Mouse (Mus musculus) cerebellum, adult 11-12 months (tissue): ENCODE measurements around the gene Gpr173.
"Not testable (repeated sequence)": the region's sequence is repeated elsewhere in the genome, so short reads cannot be mapped to it uniquely, and the experiment has no call there.

Experiments used
- DNase-seq: peaks from one replicate; pipeline ENCODE4 v3.0.0; 2022

Gpr173 gene

DNA sequence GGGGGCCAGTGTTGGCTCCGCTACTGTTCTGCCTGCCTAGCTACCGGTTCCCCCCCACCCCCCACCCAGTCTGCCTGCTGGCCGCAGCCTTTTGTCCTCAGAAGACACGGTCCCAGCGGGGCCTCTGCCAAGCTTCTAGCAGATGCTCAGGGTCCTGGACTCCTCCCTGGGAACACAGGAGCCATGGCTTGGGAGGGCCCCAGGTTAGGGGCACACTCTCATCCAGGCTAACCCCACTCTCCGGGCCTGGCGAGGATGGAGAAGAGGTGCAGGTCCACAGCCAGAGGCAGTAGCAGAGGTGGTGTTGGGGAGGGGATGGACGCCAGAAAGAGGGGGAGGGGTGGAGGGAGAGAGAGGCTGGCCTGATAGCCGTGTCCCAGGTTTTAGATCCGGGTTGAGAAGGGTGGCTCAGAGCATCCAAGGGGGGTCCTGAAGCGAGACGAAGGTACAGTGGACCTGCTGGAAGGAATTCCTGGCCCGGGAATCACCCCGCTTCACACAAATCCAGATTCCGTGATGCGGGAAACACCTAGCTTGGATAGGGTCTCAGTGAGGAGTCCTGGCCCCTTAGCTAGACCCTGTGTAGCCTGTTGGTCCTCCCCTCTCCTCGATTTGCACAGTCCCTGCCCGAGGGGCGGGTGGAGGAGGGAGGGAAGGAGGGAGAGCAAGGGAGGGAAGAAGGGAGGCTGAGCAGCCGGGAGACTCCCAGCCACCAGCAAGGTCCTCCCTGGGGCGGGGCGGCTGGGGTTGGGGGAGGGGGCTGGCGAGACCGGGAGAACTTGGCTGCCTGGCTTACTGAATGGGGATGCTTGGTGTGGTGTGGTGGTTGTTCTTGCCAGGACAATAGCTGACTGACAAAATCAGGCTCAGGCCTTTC lies at the start of gene Gpr173:
Gene Gpr173 (minus strand): TSS at position 308 of the 877 bp plus-strand sequence.
- DNase-seq, result peak; percentile 83

DNA sequence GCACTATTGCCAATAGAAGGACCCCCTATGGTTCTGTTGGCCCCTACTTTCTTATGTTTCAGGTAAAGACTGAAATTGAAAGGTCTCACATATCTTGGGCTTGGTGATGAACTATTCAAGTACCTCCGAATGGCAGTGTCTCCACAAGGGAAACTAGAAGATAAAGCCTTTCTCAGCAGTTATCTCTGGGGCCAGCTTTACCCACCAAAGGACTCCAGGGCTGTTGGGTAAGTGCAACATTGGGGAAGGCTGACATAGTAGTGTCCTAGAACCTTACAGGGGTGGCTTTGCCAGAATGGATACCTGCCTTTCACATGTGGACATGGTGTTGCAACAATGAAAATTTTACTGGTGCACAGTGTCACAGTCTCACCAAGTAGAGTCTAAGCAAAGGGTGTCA lies 34.7 kb upstream of the Gpr173 start:
- DNase-seq, result no peak

DNA sequence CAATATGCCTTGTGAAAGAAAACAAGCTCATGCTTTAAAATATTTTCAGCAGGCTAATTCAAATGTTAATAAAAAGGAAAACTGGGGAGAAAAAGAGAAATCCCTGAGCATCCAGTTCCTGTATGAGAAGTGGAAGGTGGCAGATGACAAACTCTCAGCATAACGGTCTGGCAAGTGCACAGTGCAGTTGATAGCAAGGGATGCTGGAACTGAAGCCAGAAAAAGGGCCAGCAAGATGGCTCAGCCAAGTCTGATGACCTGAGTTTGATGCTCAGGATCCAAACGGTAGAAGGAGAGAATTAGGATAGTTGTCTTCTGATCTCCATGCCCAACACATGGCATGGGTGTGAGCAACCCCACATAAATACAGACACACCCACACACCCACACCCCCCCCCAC lies 31.6 kb upstream of the Gpr173 start:
- DNase-seq, result peak; percentile 26

DNA sequence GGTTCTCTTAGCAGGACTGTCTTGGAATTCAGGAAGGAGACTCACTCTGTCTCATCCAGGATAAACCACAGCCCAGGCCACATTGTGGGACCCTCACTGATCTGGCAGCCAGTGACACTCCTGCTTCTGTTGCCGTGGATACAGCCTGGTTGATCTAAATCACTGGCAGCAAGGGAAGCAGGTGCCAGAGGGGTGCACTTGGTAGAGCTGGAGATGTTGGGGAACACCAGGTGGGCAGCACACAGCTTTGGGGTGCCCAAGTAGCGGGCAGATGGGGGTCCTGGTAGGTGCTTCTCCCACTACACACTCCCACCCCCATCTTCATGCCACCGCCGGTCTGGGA lies 479 bp downstream of the Gpr173 start:
- no peak for DNase-seq

DNA sequence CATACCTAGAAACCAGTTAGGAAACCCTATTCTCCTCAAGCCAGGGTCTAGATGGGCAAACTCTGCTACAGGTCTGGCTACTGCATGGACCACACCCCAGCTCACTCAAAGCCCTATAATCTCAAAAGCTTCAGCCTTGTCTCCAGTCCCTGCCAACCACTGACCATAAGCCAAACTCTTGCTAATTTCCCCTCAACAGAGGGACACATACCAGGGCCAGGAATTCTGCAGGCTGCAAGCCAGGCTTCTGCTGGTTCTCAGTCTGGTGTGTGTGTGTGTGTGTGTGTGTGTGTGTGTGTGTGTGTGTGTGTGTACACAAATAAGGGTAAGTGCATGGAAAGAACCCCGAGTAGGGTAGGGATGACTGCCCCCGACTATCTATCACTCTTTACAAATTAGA lies 2.1 kb downstream of the Gpr173 start:
- DNase-seq, result peak; percentile 87

DNA sequence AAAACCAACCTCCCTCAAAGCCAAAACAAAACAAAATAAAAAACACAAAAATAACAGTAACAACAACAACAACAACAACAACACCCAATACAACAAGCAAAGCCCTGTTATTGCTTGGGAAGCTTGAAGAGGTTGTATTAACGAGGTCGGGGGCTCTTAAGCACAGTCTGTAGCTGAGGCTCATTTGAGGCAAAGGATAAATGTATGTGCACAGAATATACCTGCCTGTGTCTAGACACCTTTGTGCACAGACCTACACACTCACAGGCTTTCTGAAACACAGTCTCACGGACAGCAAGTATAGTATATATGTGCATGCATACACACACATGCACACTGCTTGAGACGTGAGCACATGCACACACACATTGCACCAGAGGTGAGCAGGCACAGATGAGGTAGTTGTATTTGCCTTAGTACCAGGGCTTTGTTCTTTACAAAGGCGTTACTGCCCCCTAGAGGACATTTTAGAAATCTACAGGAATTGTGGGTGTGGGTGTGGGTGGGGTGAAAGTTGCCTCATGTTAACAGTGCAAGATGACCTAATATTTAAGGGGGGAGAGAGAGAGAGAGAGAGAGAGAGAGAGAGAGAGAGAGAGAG lies 15.9 kb downstream of the Gpr173 start:
- no peak for DNase-seq

DNA sequence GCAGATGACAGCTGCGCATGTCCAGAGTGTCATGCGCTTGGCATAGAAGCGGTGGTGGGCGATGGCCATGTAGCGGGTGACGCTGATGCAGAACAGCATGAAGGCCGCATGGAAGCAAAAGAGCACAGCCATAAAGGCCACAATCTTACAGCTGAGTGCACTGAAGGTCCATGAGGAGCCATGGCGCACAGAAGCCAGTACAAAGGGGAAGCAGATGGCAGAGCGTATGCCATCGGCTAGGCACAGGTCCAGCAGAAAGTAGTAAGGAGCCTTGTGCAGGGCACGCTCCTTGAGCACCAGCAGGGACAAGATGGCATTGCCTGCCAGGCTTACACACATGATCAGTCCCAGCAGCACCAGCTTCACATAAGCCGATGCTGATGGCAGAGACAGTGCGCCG lies 21.5 kb downstream of the Gpr173 start:
- peak; percentile 82 for DNase-seq

DNA sequence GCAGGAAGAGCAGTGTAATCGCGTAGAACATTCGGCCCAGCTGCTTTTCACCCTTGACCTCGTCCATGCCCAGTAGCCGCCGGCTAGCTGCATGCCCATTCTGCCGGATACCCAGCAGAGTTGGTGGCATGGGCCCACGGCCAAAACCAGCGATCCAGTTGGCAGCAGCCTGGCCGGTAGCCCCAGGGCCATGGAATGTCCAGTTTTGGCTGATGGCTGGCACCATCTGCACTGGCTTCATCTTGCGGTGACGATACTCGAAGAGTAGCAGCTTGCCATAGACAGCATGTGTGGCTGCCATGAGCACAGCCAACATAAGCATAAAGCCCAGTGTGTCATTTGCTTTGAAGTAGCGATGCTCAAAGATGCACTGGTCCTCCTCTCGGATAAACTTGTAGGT lies 21.9 kb downstream of the Gpr173 start:
- DNase-seq, result peak; percentile 78

DNA sequence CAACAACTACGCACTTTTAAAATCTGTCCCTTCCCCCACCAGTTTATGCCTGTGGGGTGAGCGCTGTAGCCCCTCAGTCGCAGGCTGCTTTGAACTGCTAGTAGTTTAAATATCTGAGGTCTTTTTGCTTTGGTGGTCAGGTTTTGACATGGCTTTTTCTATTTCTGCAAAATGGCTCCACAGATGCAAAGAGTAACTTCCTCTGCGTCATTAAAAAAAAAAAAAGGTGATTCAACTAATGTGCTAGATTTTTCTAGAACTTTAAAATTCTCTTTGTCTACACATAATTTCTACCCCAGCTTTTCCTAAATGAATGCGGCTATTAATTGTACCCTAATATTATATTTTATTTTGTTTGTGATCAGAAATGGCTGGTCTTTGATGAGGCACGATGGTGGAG lies 25.6 kb downstream of the Gpr173 start:
- DNase-seq, result no peak

DNA sequence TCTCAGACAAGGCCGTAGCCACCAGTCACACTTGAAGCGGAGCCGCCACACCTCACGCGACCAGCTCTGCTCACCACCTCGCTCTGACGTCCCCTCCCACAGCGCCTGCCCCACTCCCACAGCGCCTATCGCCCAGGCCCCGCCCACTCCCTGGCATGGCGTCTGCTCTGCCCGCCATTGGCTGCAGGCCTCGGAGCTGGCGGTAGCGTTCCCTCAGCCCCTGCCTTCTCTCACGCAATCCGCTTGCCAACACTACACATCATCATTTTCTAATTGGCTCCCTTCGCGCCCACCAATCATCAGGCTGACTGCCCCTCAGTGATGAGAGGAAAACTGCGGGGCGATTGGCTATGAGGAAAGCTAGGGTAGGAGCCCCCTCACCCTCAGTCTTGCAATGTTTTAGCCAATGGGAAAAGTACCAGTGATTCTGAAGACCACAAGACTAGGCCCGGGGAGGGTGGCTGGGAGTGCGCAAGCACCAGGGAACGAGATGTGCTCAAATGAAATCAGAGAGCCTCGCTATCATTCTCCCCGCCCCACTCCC lies 26.1 kb downstream of the Gpr173 start, which contains the start of gene Tspyl2:
Gene Tspyl2 (minus strand): TSS at position 68 of the 544 bp plus-strand sequence.
- DNase-seq, result peak; percentile 98

DNA sequence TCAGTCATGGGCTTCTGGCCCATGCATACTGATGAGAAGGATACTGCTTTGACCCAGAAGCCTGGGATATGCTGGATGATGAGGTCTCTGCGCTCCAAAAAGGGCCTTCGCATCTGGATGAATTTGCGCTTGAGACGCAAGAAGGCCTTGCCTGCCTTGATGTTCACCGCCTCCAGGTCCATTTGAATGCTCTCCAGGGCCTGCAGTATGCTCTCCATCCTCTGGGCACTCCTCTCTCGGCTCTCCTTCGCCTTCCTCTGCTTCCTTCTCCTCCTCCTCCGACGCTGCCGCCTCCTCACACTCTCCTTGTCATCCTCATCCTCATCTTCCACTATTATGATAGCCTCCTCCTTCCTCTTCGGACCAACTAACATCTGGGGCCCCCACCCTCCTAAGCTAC lies 27.0 kb downstream of the Gpr173 start:
- DNase-seq, result peak; percentile 50

DNA sequence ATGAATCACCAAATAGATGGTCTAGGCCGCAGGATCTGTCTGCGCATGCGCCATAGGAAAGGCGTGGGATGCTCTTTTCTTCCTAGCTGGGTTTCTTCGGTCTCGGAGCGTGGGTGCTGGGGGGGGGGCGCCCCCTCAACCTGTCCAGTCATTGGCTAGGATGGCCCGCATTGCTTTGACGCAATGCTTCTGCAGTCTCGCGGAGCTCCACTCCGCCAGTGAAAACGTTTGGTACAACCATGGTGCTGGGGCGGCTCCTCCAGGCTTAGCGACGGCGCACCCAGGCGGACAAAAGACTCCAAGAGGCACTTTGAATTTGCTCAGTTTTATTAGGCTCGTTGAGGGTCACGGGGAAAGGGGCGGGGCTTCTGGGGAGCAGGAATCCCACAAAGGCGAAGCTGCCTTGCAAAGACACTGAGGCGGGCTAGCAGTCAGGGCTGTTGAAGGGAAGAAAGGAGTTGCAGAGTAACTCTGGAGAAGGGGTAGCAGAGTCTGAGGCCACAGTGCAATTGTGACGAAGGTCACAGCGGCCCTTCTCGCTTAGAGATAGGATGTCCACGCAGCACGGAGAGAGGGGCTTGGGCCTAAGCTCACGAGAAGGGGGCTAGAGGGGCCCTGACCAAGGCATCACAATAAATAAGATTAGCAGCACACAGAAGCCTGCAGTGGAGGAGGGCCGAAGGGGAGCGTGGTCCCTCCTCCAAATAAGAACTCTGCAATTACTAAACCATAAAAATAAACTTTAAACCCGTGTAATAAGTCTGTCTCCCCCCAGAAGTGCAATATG lies 31.8 kb downstream of the Gpr173 start:
- DNase-seq, result peak; percentile 95

DNA sequence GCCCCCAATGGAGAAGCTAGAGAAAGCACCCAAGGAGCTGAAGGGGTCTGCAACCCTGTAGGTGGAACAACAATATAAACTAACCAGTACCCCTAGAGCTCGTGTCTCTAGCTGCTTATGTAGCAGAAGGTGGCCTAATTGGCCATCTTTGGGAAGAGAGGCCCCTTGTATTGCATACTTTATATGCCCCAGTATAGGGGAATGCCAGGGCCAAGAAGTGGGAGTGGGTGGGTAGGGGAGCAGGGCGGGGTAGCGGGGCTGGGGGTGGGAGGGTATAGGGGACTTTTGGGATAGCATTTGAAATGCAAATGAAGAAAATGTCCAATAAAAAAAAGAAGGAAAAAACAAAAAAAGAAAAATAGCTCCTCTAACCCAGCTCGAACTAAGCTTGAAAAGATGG lies 32.4 kb downstream of the Gpr173 start:
- DNase-seq, result not testable (repeated sequence)

DNA sequence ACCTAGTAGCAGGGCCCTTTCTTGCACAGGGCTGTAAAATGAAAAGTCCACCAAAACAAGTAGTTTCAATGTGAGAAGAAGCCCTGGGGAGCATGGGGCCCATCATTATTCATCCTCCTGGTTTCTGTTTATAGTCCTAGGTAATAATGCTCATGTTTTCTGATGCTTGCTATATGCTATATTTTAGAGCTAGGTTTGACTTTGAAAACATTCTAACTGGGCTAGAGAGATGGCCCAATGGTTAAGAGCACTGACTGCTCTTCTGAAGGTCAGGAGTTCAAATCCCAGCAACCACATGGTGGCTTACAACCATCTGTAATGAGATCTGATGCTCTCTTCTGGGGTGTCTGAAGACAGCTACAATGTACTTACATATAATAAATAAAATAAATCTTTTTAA lies 39.1 kb downstream of the Gpr173 start:
- DNase-seq, result not testable (repeated sequence)

DNA sequence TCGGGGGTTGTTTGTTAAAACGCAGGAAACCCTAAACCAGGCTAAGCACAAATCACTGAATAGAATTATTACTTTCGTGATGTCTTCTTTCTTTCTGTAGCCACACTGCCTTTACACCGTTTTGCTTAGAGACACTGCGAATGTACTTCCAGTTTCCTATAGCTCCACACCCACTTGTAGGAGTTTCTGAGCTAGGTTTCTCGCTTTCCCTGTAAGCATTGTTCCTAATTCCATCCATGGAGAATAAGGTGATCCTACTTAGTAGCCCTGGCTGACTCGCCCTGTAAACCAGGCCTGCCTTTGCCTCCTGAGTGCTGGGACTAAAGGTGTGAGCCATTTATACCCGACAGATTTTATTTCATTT lies 40.8 kb downstream of the Gpr173 start:
- no peak for DNase-seq

DNA sequence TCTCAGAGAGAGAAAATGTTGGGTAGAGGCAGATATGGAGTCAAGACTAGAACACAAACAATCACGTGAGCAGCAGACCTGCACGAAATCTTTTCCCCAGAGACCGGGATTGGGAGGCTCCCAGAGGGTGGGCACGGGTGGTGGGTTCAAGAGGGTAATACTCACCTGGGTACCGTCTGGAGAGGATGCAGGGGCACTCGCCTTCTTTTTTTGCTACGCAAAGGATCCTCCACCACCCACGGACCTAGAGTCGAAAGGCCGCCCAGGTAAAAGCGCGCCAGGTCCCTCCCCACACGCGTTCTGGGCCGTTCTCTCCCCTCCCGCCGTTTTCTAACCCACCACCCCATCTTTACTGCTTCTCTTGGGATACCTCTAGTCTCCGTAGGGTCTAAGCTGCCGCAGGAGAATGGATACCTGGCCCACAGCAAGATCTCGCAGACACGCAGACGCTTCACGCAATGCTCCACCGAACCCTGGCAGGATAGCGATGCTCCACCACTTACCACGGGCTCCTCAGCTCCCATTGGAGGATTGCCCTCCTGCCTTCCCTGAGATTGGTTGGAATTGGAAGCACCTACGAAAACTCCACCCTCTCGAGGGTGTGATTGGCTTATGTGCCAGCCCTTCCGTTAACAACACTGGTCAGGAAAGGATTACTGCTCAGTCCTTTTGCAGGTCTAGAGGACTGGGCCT lies 41.4 kb downstream of the Gpr173 start, which contains the start of gene Kantr:
Gene Kantr (minus strand): TSS at position 500 of the 693 bp plus-strand sequence.
- peak; percentile 88 for DNase-seq

DNA sequence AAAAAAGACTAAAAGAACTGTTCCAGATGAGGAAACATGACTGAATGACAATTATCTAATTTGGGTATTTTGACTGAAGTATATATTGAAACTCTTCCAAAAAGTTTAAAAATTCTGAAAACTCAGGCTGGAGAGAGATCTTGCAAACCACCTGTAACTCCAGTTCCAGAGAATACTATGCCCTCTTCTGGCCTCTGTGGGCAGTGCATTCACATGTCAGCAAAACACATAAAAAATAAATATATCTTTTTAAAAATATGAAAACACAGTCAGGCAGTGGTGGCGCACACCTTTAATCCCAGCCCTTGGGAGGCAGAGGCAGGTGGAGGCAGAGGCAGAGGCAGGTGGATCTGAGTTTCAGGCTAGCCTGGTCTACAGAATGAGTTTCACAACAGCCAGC lies 44.9 kb downstream of the Gpr173 start:
- no peak for DNase-seq

DNA sequence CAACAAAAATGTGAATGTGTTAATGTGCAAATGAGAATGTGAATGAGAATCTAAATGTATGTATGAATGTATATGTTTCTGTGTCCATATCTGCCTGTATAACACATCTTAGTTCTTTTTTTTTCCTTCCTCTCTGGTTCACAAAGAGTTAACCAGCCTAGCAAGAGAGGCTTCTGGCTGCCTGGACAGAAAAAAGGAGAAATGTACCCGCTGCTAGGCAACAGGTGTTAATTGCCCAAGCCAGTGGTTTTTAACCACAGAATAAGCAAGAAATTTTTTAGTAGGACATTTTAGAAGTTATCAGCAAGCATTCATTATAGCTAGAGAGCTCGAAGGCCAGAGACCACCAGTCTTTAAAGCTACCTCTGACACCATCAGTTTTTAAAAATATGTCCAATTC lies 45.7 kb downstream of the Gpr173 start:
- DNase-seq, result no peak

DNA sequence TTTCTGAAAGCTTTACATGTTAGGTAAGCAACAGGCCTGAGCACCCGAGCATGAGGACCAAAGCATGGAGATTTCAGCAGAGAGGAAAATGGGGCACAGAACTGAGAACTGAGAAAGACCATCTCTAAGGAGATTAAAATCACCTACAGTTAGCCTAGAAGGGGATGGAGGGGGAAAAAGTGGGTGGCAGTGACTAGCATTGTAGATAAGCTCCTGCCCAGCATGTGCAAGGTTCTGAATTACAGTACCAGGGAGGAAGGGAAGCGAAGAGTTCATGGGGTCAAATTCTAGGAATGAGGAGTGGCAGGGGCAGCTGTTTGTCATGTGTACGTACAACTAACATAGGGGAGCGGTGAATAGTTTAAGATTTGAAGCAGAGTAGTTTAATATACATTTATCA lies 48.0 kb downstream of the Gpr173 start:
- DNase-seq, result no peak

DNA sequence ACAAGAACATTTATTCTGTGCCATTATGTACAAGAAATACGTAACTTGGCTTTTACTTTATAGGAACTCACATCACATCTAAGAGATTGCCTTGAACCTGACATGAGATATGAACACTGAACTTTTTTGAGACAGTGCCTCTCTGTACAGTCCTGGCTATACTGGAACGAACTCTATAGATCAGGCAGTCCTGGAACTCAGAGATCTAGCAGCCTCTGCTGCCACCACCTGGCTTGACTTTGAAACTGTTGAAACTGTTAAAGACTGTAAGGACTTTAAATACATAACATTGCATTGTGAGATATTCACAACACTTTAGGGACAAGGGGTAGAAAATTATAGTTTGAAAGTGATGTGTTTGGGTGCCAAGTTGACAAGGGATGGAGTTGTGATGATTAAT lies 60.6 kb downstream of the Gpr173 start:
- DNase-seq, result no peak

DNA sequence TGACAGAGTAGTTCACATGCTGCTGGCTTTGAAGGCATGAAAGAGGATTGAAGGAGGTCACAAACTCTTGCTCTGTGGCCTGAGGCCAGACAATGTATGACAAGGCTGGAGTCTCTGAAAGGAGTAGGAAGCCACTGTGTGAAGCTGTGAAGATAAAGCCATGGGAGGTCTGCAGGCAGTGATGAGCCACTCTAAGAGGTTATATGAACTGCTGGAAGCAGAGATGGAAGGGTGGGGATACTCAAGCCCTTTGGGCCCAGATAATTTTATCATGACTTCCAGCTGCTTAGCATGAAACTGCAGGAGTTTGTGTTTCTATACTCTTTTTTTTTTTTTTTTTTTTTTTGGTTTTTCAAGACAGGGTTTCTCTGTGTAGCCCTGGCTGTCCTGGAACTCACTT lies 61.1 kb downstream of the Gpr173 start:
- no peak for DNase-seq

DNA sequence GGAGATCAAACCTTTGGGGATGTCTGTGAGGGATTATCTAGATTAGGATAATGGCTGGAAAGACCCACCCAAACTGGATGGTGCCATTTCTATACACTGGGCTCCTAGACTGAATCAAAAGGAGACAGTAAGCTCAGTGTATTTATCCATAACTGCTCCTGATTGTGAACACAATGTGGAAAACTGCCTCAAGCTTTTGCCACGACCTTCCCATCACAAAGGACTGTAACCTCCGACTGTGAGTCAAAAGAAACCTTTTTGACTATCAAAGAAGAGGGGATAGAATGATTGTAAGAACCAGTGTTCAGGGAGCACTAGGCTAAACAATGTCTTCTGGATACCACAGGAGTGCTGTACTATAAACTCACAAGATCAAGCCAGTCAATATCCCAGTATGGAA lies 62.3 kb downstream of the Gpr173 start:
- no peak for DNase-seq
